19 mouse cellular contexts compared by ENCODE assay signal in genomic region chr7:106651555-106652343, GRCm38 (mm10). TPM values are rescaled to one million over a fixed set of nuclear protein-coding genes. Genes with fewer than 3 reads are reported as not detected.
A peak's percentile ranks its signal among the peaks of the same experiment; 100 is the strongest.
DNase-seq lines count a peak whose midpoint lies in the region; ATAC-seq and TF ChIP-seq lines count a peak whose summit lies in the region.
"Had no signal": no experiment of that assay in that cellular context is flagged by ENCODE, and none has a peak within 500 bp of the region (broad histone marks: within the 10 kb centered on the region; RNA-seq: fewer than 3 reads in every experiment).

No protein-coding gene starts in this region.

- no peak overlapping the region for H3K4me2 ChIP-seq in lung, postnatal 0 days (replicated peaks; ENCODE audit: low read depth, low read length)
- peak overlapping the region; percentile 31; the same call in 1 of the 2 replicates for H3K4me2 ChIP-seq in liver, embryonic 11.5 days
- H3K4me2 ChIP-seq in midbrain, embryonic 16.5 days (ENCODE audit: low read length): no peak overlapping the region
- H3K4me2 ChIP-seq: embryonic facial prominence, embryonic 13.5 days; forebrain, embryonic 12.5 days; heart, embryonic 13.5 days; lung, embryonic 15.5 days had no signal

- no peaks in the 10 kb centered on the region; the same call in 1 of the 2 replicates for H3K9me3 ChIP-seq in lung, postnatal 0 days (ENCODE audit: low read length)
- H3K9me3 ChIP-seq in liver, embryonic 11.5 days (ENCODE audit: control insufficient read depth, low read length): no peaks in the 10 kb centered on the region
- no peaks in the 10 kb centered on the region for H3K9me3 ChIP-seq in midbrain, embryonic 16.5 days (replicated peaks; ENCODE audit: control insufficient read depth, low read length, poor library complexity, severe bottlenecking)
- H3K9me3 ChIP-seq: heart, embryonic 13.5 days; lung, embryonic 15.5 days had no signal

- H3K9ac ChIP-seq in lung, postnatal 0 days (replicated peaks; ENCODE audit: low read depth): no peak overlapping the region
- no peak overlapping the region for H3K9ac ChIP-seq in liver, embryonic 11.5 days (ENCODE audit: low read depth, low read length)
- no peak overlapping the region for H3K9ac ChIP-seq in midbrain, embryonic 16.5 days (ENCODE audit: low read depth, low read length)
- H3K9ac ChIP-seq: embryonic facial prominence, embryonic 13.5 days; forebrain, embryonic 12.5 days; heart, embryonic 13.5 days; lung, embryonic 15.5 days had no signal

- no peak overlapping the region for H3K4me3 ChIP-seq in lung, postnatal 0 days (ENCODE audit: low read depth, low read length)
- no peak overlapping the region for H3K4me3 ChIP-seq in liver, embryonic 11.5 days (ENCODE audit: low read depth, low read length)
- H3K4me3 ChIP-seq in midbrain, embryonic 16.5 days (ENCODE audit: low read depth, low read length): no peak overlapping the region
- H3K4me3 ChIP-seq: embryonic facial prominence, embryonic 13.5 days; forebrain, embryonic 12.5 days; heart, embryonic 13.5 days; lung, embryonic 15.5 days had no signal

- TF ChIP-seq EP300 in lung, postnatal 0 days (IDR thresholded peaks at IDR 0.05): no peak

- TF ChIP-seq CTCF in lung, postnatal 0 days (IDR thresholded peaks at IDR 0.05): no peak

- no peaks in the 10 kb centered on the region for H3K4me1 ChIP-seq in lung, postnatal 0 days (ENCODE audit: insufficient read depth, low read depth, low read length)
- H3K4me1 ChIP-seq in liver, embryonic 11.5 days (replicated peaks; ENCODE audit: control insufficient read depth, insufficient read depth, low read length): no peaks in the 10 kb centered on the region; the same call in 1 of the 2 replicates
- no peaks in the 10 kb centered on the region for H3K4me1 ChIP-seq in midbrain, embryonic 16.5 days (ENCODE audit: control insufficient read depth, insufficient read depth, low read length)
- H3K4me1 ChIP-seq: embryonic facial prominence, embryonic 13.5 days; forebrain, embryonic 12.5 days; heart, embryonic 13.5 days; lung, embryonic 15.5 days had no signal

- H3K27ac ChIP-seq in lung, postnatal 0 days (ENCODE audit: low read length): no peak overlapping the region
- peak overlapping the region; percentile 62 for H3K27ac ChIP-seq in liver, embryonic 11.5 days (ENCODE audit: low read depth, low read length)
- H3K27ac ChIP-seq in midbrain, embryonic 16.5 days (ENCODE audit: low read length): no peak overlapping the region
- H3K27ac ChIP-seq: embryonic facial prominence, embryonic 13.5 days; forebrain, embryonic 12.5 days; heart, embryonic 13.5 days; hindbrain, postnatal 0 days; lung, embryonic 15.5 days had no signal

- no peaks in the 10 kb centered on the region for H3K36me3 ChIP-seq in lung, postnatal 0 days (ENCODE audit: insufficient read depth, low read length)
- H3K36me3 ChIP-seq in liver, embryonic 11.5 days (ENCODE audit: control insufficient read depth, insufficient read depth, low read length): no peaks in the 10 kb centered on the region
- no peaks in the 10 kb centered on the region for H3K36me3 ChIP-seq in midbrain, embryonic 16.5 days (ENCODE audit: control insufficient read depth, insufficient read depth, low read length)
- H3K36me3 ChIP-seq: embryonic facial prominence, embryonic 13.5 days; forebrain, embryonic 12.5 days; heart, embryonic 13.5 days; lung, embryonic 15.5 days had no signal

- peak; percentile 37 for DNase-seq in lung, postnatal 0 days (ENCODE audit: low spot score)
- no peak for DNase-seq in lung, postnatal 14 days
- no peak for DNase-seq in liver, embryonic 11.5 days (ENCODE audit: low spot score)
- no peak for DNase-seq in right cerebral cortex, postnatal 10 days (ENCODE audit: low spot score in 2 of 2)
- DNase-seq in kidney, postnatal 25 days: no peak
- DNase-seq: cerebellum, postnatal 14 days; kidney, postnatal 36 days; spleen, adult 18-20 months had no signal

- no peaks in the 10 kb centered on the region for H3K27me3 ChIP-seq in lung, postnatal 0 days (replicated peaks; ENCODE audit: insufficient read depth, low read length)
- H3K27me3 ChIP-seq in liver, embryonic 11.5 days (replicated peaks; ENCODE audit: control insufficient read depth, insufficient read depth, low read length): no peaks in the 10 kb centered on the region
- H3K27me3 ChIP-seq in midbrain, embryonic 16.5 days (ENCODE audit: control insufficient read depth, insufficient read depth, low read depth, low read length): no peaks in the 10 kb centered on the region
- H3K27me3 ChIP-seq: embryonic facial prominence, embryonic 13.5 days; forebrain, embryonic 12.5 days; heart, embryonic 13.5 days; lung, embryonic 15.5 days had no signal

- no peak for ATAC-seq in lung, postnatal 0 days
- ATAC-seq in activated CD4-positive, CD25-positive, alpha-beta regulatory T cell, adult 4 months: peak; percentile 26
- ATAC-seq in liver, embryonic 11.5 days (replicated peaks; ENCODE audit: low FRiP score): peak; percentile 84
- peak; percentile 85 for ATAC-seq in neutrophil, adult 5-6 weeks (ENCODE audit: extremely low read depth, insufficient number of reproducible peaks, low FRiP score, poor library complexity, severe bottlenecking)
- ATAC-seq in midbrain, embryonic 16.5 days: no peak
- ATAC-seq: hindbrain, postnatal 0 days had no signal

RNA-seq across cellular contexts. Expression of gene Olfr693, which starts 28.6 kb away (rescaled TPM):
- not detected in 2 replicates for polyA plus RNA-seq in lung, postnatal 0 days (2015; fragmentation: Nextera tagmentation; extraction: Ambion mirVana)
- not detected for polyA plus RNA-seq in activated CD4-positive, CD25-positive, alpha-beta regulatory T cell, adult 4 months (2017; shearing (Covaris generic))
- polyA plus RNA-seq in liver, embryonic 11.5 days (2014; fragmentation: Nextera tagmentation; extraction: Ambion mirVana): not detected in 2 replicates
- not detected in 2 replicates for total RNA-seq in neutrophil, adult 5-6 weeks (2017)
- not detected in 2 replicates for polyA plus RNA-seq in midbrain, embryonic 16.5 days (2015; fragmentation: Nextera tagmentation; extraction: Ambion mirVana)
- total RNA-seq: adrenal gland, postnatal 4 days; gastrocnemius, adult 18-20 months; left cerebral cortex, adult 8-10 months had no signal
- polyA plus RNA-seq: embryonic facial prominence, embryonic 13.5 days; forebrain, embryonic 12.5 days; heart, embryonic 13.5 days; hindbrain, postnatal 0 days; lung, embryonic 15.5 days had no signal

RNA-seq across cellular contexts. Expression of gene Olfr694, which starts 39.9 kb away (rescaled TPM):
- polyA plus RNA-seq in lung, postnatal 0 days (2015; fragmentation: Nextera tagmentation; extraction: Ambion mirVana): not detected in 2 replicates
- polyA plus RNA-seq in activated CD4-positive, CD25-positive, alpha-beta regulatory T cell, adult 4 months (2017; shearing (Covaris generic)): not detected
- not detected in 2 replicates for polyA plus RNA-seq in liver, embryonic 11.5 days (2014; fragmentation: Nextera tagmentation; extraction: Ambion mirVana)
- total RNA-seq in neutrophil, adult 5-6 weeks (2017): 0.12 TPM in 1 of 2 replicates, not detected in the other
- polyA plus RNA-seq in midbrain, embryonic 16.5 days (2015; fragmentation: Nextera tagmentation; extraction: Ambion mirVana): not detected in 2 replicates
- total RNA-seq: adrenal gland, postnatal 4 days; gastrocnemius, adult 18-20 months; hindbrain, postnatal 0 days; left cerebral cortex, adult 8-10 months had no signal
- polyA plus RNA-seq: embryonic facial prominence, embryonic 13.5 days; forebrain, embryonic 12.5 days; heart, embryonic 13.5 days; hindbrain, postnatal 0 days; lung, embryonic 15.5 days had no signal

Comparison
In these comparisons a context has a peak if more than half of its experiments do, and no peak if none do; other contexts are left out.
1. ATAC-seq: peak in activated CD4-positive, CD25-positive, alpha-beta regulatory T cell, adult 4 months (single experiment), liver, embryonic 11.5 days (single experiment) and neutrophil, adult 5-6 weeks (single experiment); none in lung, postnatal 0 days (single experiment) and midbrain, embryonic 16.5 days (single experiment).